Mouse (Mus musculus): Measurements from ENCODE around the gene Ubqlnl.

Gene Ubqlnl

GRCm38 (mm10) chr7:104150456-104150855, at the start of gene Ubqlnl:
TSS of gene Ubqlnl (minus strand) at chr7:104150556.
- no peak for DNase-seq (ENCODE audit: extremely low spot score, low read depth, low spot score)

GRCm38 (mm10) chr7:104199822-104200221, 49.5 kb upstream of the Ubqlnl start:
- peak; percentile 28 for DNase-seq (ENCODE audit: extremely low spot score, low read depth, low spot score)

- DNase-seq (ENCODE audit: extremely low spot score, low read depth, low spot score), result no peak
Observed at GRCm38 (mm10) chr7:104195885-104196284, 45.5 kb upstream of the Ubqlnl start, which contains the start of gene Olfr649. TSS of gene Olfr649 (minus strand) at chr7:104195985.

- no peak for DNase-seq (ENCODE audit: extremely low spot score, low read depth, low spot score)
Observed at GRCm38 (mm10) chr7:104191275-104191674, 40.9 kb upstream of the Ubqlnl start.

- no peak for DNase-seq (ENCODE audit: extremely low spot score, low read depth, low spot score)
Observed at GRCm38 (mm10) chr7:104183292-104183691, 32.9 kb upstream of the Ubqlnl start, which contains the start of gene Olfr648. TSS of gene Olfr648 (minus strand) at chr7:104183392.

GRCm38 (mm10) chr7:104179074-104179473, 28.7 kb upstream of the Ubqlnl start:
- no peak for DNase-seq (ENCODE audit: extremely low spot score, low read depth, low spot score)

GRCm38 (mm10) chr7:104178422-104179054, 28.2 kb upstream of the Ubqlnl start:
- DNase-seq (ENCODE audit: extremely low spot score, low read depth, low spot score), result no peak

- DNase-seq (ENCODE audit: extremely low spot score, low read depth, low spot score), result no peak
Observed at GRCm38 (mm10) chr7:104175085-104175484, 24.7 kb upstream of the Ubqlnl start.

- DNase-seq (ENCODE audit: extremely low spot score, low read depth, low spot score), result no peak
Observed at GRCm38 (mm10) chr7:104169634-104170204, 19.4 kb upstream of the Ubqlnl start.

GRCm38 (mm10) chr7:104167105-104167504, 16.7 kb upstream of the Ubqlnl start:
- DNase-seq (ENCODE audit: extremely low spot score, low read depth, low spot score), result no peak

- no peak for DNase-seq (ENCODE audit: extremely low spot score, low read depth, low spot score)
Observed at GRCm38 (mm10) chr7:104143179-104143578, 7.2 kb downstream of the Ubqlnl start, which contains the start of gene Ubqln3. TSS of gene Ubqln3 (minus strand) at chr7:104143279.

GRCm38 (mm10) chr7:104137305-104137704, 13.1 kb downstream of the Ubqlnl start, which contains the start of gene Olfr643:
TSS of gene Olfr643 (minus strand) at chr7:104137405.
- DNase-seq (ENCODE audit: extremely low spot score, low read depth, low spot score), result no peak

GRCm38 (mm10) chr7:104129726-104130125, 20.6 kb downstream of the Ubqlnl start, which contains the start of gene Ubqln5:
TSS of gene Ubqln5 (minus strand) at chr7:104129826.
- DNase-seq (ENCODE audit: extremely low spot score, low read depth, low spot score), result no peak

- DNase-seq (ENCODE audit: extremely low spot score, low read depth, low spot score), result no peak
Observed at GRCm38 (mm10) chr7:104104757-104104972, 45.7 kb downstream of the Ubqlnl start, which contains the start of gene Olfr646. TSS of gene Olfr646 (plus strand) at chr7:104104873.

GRCm38 (mm10) chr7:104103913-104104756, 46.2 kb downstream of the Ubqlnl start:
- no peak for DNase-seq (ENCODE audit: extremely low spot score, low read depth, low spot score)
